Mouse (Mus musculus): ENCODE data around the gene Rtf2.

- TF ChIP-seq CTCF (IDR thresholded peaks at IDR 0.05; ENCODE audit: low read depth, low read length) = no peak
- no peak for TF ChIP-seq GATA1 (IDR thresholded peaks at IDR 0.05; ENCODE audit: borderline replicate concordance, low read length)
- no peak for TF ChIP-seq TAL1 (conservative IDR thresholded peaks at IDR 0.05; ENCODE audit: low read depth, low read length)
- no peak for TF ChIP-seq GATA2 (IDR thresholded peaks at IDR 0.05; ENCODE audit: borderline replicate concordance, low read depth, low read length)
Observed at GRCm38 (mm10) chr2:172413273-172413672, 27.1 kb upstream of the Rtf2 start.
